Mouse (Mus musculus): ENCODE results near the gene Pon2. TPM values are rescaled to one million over a fixed set of nuclear protein-coding genes. Genes with fewer than 3 reads are reported as not detected.
A peak's percentile ranks its signal among the peaks of the same experiment; 100 is the strongest.

The Pon2 gene
- total RNA-seq, 2 experiments from 2014 or later = 69.1 to 182 TPM

DNA sequence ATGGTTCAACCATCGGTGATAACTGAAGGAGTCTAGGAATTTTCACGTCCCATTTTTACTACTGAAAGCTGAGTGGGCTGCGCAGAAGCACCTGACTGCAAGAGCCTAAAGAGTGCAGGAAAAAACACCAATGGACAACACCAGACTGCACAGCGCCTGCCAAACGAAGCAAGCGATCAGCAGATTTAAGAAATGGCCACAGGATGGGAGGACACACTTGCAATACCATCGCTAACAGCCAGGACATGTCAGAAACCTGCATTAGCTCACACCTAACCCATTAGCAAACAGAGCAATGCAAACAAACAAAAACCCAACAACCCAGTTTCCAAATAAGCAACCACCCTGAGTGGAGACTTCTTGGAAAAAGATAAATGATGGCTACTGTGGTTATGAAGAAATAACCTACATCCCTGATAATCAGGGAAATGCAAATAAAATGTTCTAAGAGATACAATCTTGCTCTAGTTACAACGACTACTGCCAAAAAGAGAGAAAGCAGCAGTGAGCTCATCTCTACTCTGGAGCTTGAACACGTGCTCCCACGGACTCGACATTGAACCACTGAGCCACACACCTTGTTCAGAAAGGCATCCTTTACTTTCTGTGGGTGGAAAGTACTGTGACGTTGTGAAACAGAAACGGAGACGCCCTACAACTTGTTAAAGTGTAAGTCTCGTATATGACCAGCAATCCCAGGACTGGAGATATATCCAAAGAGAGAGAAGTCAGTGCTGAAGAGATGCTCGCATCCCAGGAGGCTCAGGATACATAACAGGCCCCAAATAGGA lies 3.4 kb downstream of the Pon2 start:
- ATAC-seq (replicated peaks; ENCODE audit: low FRiP score, poor library complexity, severe bottlenecking) = no peak

DNA sequence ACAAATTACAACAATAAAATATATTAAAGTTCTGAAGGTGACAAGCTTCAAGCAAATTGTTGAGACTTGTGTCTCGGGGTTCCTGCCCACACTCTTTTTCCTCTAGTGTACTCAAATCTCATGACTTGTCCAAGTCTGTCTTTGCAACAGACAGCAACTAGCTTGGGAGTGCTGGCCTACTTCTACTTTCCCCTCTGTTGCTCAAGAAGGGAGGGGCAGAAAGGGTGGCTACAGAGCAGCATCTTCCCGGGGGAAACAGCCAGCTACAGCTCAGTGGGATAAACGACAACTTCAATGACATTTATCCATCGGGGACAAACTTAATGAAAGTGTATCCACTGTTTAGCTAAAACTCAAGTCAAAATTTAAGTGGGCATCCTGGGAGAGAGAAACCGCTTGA lies 5.4 kb downstream of the Pon2 start:
- no peak for ATAC-seq (replicated peaks; ENCODE audit: low FRiP score, poor library complexity, severe bottlenecking)

DNA sequence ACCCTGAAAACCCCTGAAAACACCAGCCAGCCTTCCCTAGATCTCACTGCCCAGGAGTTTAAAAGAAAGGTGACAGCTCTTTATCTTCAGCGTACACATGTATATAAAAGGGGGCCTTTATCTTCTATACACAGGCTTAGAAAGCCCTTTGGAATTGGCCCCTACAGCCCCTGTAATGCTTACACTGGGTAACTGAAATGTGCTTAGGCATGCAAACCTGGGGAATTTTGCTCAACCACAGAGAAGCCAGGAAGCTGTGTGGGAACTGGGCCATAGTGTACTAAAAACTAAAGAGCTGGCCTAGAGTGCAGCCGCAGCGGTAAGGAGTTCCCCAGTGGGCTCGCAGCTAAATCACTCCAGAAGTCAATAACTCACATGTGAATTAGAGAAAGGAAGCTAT lies 6.8 kb downstream of the Pon2 start:
- peak; percentile 70 for ATAC-seq (replicated peaks; ENCODE audit: low FRiP score, poor library complexity, severe bottlenecking)

DNA sequence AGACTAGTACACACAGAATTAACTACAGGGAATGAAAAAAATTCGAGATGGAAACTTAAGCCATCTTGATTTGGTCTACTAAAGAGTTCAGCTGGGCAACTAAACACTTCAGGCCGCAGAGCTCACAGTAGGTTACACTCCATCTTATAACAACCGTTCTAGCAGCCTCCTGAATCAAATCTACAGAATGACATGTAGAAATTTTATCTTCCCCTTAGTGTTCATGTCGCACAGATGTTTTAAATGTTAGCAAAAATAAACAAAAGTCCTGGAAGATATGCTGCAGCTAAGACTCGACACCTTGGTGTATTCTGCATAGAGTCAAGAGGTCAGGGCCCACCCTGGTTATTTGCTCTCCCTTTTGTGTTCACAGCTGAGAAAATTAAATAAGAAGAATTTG lies 10.3 kb downstream of the Pon2 start:
- ATAC-seq (replicated peaks; ENCODE audit: low FRiP score, poor library complexity, severe bottlenecking) = peak; percentile 23

DNA sequence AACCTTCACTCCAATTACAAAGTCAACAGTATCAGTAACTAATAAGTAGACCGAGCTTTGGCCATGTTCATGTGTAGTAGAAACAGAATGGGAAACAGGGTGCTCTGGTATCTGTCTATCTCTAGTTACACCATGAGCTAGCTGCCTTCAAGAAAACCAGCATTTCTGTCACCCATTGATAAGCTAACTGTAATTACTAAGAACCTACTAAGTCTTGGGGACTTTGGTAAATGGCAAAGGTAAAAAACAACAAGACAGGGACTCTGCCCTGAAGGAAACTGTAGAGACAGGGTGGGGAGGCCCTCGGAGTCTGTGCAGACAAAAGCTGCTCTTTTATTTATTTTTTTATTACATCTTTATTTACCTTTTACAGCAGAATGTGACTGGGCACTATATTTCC lies 10.9 kb downstream of the Pon2 start:
- peak; percentile 80 for ATAC-seq (replicated peaks; ENCODE audit: low FRiP score, poor library complexity, severe bottlenecking)

DNA sequence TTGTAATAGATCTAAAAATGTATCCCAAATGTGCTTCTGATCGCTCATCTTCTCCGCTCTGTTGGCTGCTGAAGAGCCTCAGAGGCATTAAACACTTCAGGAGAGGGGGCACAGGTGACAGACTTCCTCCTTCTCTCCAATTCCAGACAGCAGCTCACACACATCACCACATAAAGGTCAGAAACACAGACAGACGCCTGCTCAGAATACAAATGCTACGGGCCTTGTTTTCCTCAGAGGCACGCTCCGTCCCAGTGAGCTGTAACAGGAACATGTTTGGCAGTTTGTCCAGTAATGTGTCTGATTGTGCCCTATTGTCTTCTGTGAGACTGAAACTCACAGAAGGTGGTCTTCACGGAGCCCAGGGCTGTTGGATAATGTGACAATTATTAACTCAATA lies 15.8 kb downstream of the Pon2 start:
- no peak for ATAC-seq (replicated peaks; ENCODE audit: low FRiP score, poor library complexity, severe bottlenecking)

DNA sequence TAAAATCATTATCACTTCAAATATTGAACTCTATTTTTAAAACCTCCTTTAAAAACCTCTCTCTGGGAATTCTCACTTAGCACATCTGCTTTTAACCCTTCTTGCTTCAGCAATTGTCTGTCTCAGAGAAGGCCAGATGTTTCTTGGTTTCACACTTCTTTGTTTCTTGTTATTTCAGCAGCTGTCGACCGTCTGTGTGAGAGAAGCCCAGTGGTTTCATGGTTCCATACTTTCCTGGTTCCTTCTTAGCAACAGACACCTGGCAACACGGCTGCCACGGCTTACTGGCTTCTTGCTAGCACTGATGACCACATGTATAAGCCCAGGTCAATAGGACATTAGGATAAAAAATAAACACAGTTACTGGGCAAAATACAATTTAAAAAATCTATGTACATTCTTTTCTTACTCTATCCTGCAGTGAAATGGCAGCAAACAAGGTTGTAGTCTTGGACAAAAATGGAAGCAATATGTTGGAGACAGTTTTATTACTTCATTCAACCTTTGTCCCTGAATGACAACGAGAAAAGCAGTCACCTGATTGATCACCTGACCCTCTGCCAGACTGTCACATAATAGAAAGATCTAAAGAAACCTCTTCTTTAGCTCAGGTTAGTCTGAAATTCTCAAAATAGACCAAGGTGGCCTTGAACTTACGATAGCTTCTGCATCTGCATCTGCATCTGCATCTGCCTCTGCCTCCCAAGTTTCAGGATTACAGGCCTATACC lies 17.5 kb downstream of the Pon2 start:
- ATAC-seq (replicated peaks; ENCODE audit: low FRiP score, poor library complexity, severe bottlenecking) = no peak

DNA sequence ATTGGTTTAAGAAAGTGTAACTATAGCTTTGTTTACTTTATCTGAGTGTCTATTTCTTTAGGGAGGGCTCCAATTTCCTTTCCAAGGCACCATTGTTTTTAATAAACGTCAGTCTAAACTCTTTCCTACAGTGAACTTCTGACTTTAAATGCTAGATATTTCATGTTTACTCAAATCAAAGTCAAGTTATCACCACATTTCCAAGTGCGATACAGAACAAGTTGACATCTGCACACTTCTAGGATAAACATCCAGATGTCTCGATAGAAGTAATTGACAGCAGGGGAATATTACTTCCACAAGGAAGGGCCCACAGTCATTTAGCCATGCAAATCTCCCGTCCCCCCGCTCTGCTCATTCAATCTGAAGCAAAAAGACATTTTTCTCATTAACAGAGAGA lies 20.3 kb downstream of the Pon2 start:
- no peak for ATAC-seq (replicated peaks; ENCODE audit: low FRiP score, poor library complexity, severe bottlenecking)

DNA sequence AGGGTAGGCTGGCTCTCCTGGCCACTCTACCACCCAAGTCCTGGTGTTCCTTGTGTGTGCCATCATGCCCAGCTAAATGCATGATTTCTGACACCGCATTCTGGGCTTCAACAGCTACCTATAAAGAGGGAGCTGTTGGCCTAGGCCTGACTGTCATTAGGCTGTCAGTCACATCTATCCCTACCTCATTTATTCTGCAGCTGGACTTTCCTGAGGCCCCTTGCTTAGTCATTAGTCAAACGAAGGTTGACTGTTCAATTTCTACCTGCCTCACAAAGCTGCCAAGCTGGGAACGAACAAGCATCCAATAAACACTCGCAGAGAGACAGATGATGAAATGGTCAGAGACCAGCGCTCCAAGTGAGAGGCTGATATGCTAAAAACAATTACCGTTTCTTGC lies 28.6 kb downstream of the Pon2 start:
- ATAC-seq (replicated peaks; ENCODE audit: low FRiP score, poor library complexity, severe bottlenecking) = no peak

DNA sequence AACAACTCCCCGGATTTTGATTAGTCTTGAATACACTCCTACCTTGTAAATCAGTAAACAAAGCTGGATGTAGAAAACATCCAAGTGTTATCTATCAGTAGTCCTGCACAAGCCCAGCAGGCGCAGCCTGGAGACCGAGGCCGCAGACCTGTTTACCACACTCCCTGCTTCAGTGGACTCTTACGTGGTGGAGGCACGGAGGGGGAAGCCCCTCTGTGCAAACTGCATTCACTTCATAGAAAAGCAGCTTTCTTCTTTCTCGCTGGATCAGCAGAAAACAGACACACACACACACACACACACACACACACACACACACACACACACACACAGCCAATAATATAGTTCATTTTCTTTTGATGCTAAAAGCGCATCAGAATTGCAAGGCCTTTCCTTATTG lies 33.5 kb downstream of the Pon2 start:
- ATAC-seq (replicated peaks; ENCODE audit: low FRiP score, poor library complexity, severe bottlenecking) = no peak

DNA sequence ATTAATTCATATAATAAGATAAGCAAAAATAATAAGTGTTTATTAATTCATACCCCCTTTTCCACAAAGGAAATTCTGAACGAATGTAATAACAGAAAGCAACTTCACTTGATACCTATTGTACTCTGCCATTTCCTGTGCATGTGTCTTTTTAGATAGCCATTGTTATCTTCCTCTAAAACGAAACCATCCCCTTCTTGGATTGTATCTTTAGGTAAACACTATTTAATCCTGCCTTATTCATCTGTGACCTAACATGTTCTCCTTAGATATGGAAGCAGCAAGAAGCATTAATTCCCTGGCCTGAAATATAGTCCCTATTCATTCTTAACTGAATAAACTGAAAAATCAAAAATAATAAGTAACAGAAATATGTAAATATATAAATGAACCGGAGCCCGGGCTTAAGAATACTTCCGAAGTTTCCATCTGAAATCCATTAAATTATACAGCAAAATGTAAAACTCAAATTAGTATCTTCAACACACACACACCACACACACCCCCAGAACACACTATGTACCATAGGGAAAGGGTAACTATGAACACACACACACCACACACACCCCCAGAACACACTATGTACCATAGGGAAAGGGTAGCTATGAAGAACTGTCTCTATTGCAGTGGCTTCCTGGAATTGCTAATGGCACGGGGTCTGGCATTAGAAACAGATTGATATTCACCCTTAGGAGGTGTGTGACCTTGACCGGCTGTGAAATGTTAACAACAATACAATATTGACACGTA lies 34.8 kb downstream of the Pon2 start:
- peak; percentile 33; the same call in 1 of the 2 replicates for ATAC-seq (replicated peaks; ENCODE audit: low FRiP score, poor library complexity, severe bottlenecking)

DNA sequence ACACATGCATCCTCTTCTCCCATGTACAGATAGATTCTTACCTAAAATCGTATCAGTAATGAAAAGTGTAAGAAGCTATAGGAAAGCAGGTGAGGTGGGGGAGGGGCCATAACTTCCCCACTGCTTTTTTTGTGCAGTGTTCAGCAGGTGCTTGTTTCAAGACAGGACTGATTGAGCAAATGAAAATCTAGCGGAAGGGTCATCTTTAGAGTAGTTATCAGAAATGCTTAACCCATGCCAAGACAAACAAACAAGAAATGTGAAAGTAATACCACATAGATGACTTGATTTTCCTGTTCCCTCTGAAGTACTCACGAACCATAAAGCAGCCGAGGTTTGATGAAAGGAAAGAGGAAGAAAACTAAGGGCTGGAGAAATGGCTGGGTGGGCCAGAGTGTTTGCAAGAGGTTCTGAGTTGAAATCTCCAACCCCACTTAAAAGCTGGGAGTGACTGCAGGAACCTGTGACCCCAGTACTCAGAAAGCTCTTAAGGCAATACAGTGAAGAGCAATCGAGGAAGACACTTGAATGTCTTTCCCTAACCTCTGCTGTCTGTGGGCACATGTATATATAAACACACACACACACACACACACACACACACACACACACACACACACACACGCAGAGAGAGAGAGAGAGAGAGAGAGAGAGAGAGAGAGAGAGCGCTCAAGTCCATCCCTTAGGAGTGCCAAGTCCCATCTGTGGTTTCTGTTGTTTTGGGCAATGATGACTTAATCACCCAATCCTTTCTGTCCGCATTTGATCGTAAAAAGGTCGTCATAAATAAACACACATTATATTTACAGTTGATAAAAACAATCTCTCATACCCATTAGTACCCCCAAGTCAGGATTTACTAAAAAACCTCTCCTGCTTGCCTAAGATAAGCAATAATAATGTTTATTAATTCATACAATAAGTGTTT lies 35.7 kb downstream of the Pon2 start:
- ATAC-seq (replicated peaks; ENCODE audit: low FRiP score, poor library complexity, severe bottlenecking) = no peak

DNA sequence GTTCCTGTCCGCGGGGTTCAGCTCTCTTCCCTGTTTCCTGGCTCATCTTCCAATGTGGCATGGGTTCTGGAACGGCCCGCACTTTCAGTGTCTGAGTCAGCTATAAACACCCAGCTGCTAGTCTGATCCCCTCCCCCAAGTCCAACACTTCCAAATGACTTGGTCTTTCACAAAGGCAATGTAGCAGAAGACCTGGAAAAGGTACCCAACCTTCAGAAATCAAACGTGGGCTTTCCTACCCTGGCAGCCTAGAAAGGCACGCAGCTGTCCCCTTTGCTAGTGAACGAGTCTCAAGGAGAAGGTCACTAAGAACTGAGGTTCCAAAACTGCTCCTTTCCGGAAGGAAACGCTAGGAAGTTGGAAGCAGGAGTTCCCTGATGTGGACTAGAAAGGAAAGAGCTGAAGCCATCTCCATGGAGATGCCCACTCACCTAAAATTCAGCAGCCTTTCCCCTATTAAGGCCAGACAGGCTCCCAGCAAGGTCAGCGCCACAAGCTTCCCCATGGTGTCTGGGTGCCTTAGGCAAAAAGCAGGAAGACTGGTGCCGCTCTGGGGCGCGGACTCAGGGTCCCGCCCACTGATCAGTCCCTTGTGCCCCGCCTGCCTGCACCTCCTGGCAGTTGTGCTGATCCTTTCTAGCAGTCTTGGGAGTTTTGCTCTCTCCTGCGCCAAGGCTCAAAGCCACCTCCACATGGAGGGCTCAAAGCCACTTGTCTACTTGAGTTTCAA lies 42.4 kb downstream of the Pon2 start, which contains the start of gene Pon3:
TSS of gene Pon3 (minus strand) at position 565 of the 730 bp plus-strand sequence.
- peak; percentile 99 for ATAC-seq (replicated peaks; ENCODE audit: low FRiP score, poor library complexity, severe bottlenecking)

DNA sequence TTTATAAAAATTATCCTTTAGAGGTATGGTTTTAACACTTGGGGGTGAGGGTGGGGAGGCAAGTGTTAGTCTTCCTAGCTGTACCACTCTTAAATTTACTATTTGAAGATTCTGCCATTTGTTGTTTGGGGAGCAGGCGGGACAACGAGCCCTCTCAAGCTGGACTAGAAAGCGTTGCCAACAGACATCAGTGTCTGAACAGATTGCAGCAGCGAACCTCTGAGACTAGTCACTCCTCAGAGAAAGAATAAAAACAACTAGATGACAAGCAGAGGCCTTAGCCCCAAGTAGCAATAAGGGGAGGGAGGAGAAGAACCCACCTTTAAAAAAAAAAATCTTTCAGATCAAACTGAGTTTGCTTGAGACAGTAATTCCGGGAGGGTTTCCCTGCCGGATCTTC lies 43.0 kb downstream of the Pon2 start:
- no peak for ATAC-seq (replicated peaks; ENCODE audit: low FRiP score, poor library complexity, severe bottlenecking)

DNA sequence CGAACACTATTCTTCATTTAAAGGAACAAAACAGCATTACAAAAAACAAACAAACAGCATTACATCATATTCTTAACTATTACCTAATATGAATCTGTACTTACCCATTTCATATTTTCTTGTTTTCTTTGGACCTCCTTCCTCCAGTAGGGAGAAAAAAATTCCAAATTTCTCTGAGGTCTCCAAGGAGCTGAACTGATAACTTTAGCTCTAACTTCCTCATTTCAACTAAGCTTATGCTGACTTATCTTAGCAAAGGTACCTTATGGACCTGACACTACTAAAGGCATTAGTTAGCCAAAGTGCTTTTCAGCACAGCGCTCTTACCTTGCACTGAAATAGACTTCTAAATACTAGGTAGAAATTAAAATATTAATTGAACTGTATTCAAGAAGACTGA lies 43.4 kb downstream of the Pon2 start:
- no peak for ATAC-seq (replicated peaks; ENCODE audit: low FRiP score, poor library complexity, severe bottlenecking)

DNA sequence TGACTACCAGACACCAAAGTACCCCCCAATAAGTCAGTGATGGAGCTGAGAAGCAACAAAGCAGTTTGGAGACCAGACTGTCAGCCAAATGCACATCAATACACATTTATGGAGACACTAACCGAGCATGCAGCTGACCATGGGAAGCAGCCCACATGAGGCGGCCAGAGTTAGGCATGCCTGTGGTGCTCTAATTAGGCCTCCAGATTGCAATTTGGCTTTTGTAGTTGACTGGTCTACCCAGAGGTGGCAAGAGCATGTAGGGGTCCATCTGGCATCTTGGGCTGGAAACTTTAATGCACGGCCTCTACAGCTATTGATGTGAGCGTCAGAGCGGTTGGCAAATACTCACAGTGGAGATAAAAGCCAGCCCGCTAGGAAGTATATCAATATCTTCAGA lies 52.3 kb downstream of the Pon2 start:
- no peak for ATAC-seq (replicated peaks; ENCODE audit: low FRiP score, poor library complexity, severe bottlenecking)

DNA sequence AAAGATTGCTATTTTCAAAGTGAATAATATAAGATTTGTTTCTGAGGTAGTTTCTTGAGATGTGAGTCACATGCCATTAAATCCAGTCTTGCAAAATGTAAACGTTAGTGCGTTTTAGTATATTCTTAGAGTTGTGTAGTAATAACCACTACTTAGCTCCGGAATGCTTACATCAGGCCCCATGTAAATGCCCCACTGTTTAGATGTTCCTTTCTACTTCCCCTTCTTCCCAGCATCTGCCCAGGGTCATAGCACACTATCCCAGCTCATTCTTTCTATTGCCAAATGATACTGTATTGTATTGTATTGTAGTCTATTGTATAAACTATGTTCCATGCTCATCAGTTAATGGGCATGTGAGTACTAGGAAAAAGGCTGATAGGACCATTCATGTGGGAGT lies 59.5 kb downstream of the Pon2 start:
- ATAC-seq (replicated peaks; ENCODE audit: low FRiP score, poor library complexity, severe bottlenecking) = no peak

DNA sequence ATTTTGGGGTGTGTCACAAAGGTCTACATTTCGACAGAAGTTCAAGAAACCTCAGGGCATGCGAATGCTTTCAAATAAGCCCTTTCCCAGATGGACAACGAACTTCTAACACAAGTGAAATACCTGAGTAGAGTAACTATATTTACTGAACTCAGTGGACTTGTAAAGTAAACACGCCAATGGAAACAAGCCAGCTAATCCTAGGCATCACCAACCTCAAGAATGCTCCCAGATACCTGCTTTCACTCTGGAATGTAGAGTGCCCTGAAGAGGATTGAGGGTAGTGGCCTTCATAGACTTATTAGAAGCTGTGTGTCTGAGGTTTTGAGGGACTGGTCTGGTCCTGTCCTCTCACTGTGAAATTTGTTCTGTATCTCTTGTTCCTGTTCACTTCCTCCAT lies 60.7 kb downstream of the Pon2 start:
- no peak for ATAC-seq (replicated peaks; ENCODE audit: low FRiP score, poor library complexity, severe bottlenecking)

DNA sequence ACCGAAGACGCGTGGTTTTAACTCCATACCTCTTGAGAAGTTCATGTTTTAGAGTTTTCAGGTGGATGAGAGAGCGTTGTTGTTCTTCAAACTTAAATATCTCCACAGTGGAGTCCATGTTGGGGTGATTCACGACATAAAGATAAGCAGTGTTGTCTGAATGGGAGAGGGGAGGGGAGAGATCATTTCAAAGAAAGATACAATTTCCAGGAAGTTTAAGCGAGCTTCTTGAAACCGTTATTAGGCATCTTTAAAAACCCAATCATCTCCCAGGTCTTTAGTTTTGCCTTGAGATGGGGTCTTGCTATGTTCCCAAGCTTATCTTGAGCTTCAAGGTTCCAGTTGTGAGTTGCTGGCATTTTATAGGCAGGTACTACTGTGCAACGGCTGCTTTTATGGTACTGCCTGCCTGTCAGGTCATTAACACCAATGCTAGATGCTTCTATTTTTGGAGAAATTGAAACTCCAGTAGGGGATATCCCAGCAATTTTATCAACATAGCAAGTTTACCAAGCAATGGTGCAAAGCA lies 61.3 kb downstream of the Pon2 start:
- no peak for ATAC-seq (replicated peaks; ENCODE audit: low FRiP score, poor library complexity, severe bottlenecking)

Measured in erythroid progenitor cell, adult 5-6 weeks (primary cell).